Mouse (Mus musculus) limb, embryonic 14.5 days (tissue): ENCODE measurements around the gene Tmem178b. TPM values are rescaled to one million over a fixed set of nuclear protein-coding genes. Genes with fewer than 3 reads are reported as not detected.

Experiments used
- ATAC-seq: fragments of 200-750 bp; cut with Nextera tagmentation; 2 replicates; pipeline ENCODE4 v1.8.0; 2017; ENCODE audit warnings: low read depth, moderate number of reproducible peaks, moderate TSS enrichment; ENCODE audit not compliant: low FRiP score
- DNase-seq: peaks from one replicate; pipeline ENCODE4 v3.0.0-alpha.2; 2015; ENCODE audit warnings: low spot score
- H3K27ac ChIP-seq: fragments of 300-500 bp; sonication (generic); replicated peaks from 2 replicates; pipeline ENCODE4 v1.5.1; 2014; ENCODE audit warnings: low read depth, mild to moderate bottlenecking, low read length, moderate library complexity, mixed read lengths
- H3K27me3 ChIP-seq: fragments of 300-500 bp; sonication (generic); 2 replicates; pipeline ENCODE4 v1.6.1; 2014; ENCODE audit warnings: low read length, mixed read lengths; ENCODE audit not compliant: control insufficient read depth, insufficient read depth
- H3K36me3 ChIP-seq: fragments of 300-500 bp; sonication (generic); 2 replicates; pipeline ENCODE4 v1.6.1; 2014; ENCODE audit warnings: mild to moderate bottlenecking, low read length, moderate library complexity, mixed read lengths; ENCODE audit not compliant: control insufficient read depth, insufficient read depth
- H3K4me1 ChIP-seq: fragments of 300-500 bp; sonication (generic); 2 replicates; pipeline ENCODE4 v1.6.1; 2014; ENCODE audit warnings: antibody characterized with exemption, low read length, mixed read lengths; ENCODE audit not compliant: control insufficient read depth, insufficient read depth
- H3K4me2 ChIP-seq: fragments of 300-500 bp; sonication (generic); replicated peaks from 2 replicates; pipeline ENCODE4 v1.6.1; 2014; ENCODE audit warnings: low read depth, mild to moderate bottlenecking, low read length, moderate library complexity; ENCODE audit not compliant: severe bottlenecking
- H3K4me3 ChIP-seq: fragments of 300-500 bp; sonication (generic); replicated peaks from 2 replicates; pipeline ENCODE4 v1.5.1; 2014; ENCODE audit warnings: low read length
- H3K9ac ChIP-seq: fragments of 300-500 bp; sonication (generic); 2 replicates; pipeline ENCODE4 v1.6.1; 2014; ENCODE audit warnings: mild to moderate bottlenecking, low read depth, low read length, moderate library complexity; ENCODE audit not compliant: severe bottlenecking
- H3K9me3 ChIP-seq: fragments of 300-500 bp; sonication (generic); 2 replicates; pipeline ENCODE4 v1.6.1; 2016; ENCODE audit warnings: low read length; ENCODE audit not compliant: control insufficient read depth
- POLR2A ChIP-seq: fragments of 200-500 bp; IDR thresholded peaks from 2 replicates; pipeline ENCODE4 v1.8.0; 2012; ENCODE audit warnings: inconsistent platforms, mild to moderate bottlenecking, moderate library complexity, borderline replicate concordance; ENCODE audit not compliant: insufficient read depth, insufficient read length; ENCODE audit errors: extremely low read depth
- WGBS: fragments of 180-500 bp; shearing (Covaris S2); extraction: QIAGEN DNeasy Blood & Tissue Kit; methylation state at CpG from one replicate; pipeline ENCODE4 v1.1.7; 2014; 5-methylcytosine and 5-hydroxymethylcytosine counted together
- polyA plus RNA-seq, 2 experiments: library from polyadenylated mRNA; depleted of rRNA in 1 of 2; stranded (reverse) in 1 of 2; unstranded in 1 of 2; fragments of >200 nt; fragmentation: Nextera tagmentation in 1 of 2; extraction: Ambion mirVana in 1 of 2; gene quantifications; 2 replicates each; pipeline versions ENCODE4 v1.2.1 to v1.2.3; 2012 to 2014

Gene Tmem178b
- polyA plus RNA-seq, 2 experiments, result 1.2 to 2.3 TPM

GRCm38 (mm10) chr6:40015185-40015584 lies 142.1 kb downstream of the Tmem178b start:
- no peak overlapping the region for H3K27ac ChIP-seq
- no peak overlapping the region for H3K4me2 ChIP-seq
- TF ChIP-seq POLR2A, result no peak
- no peaks in the 10 kb centered on the region for H3K36me3 ChIP-seq
- no peak overlapping the region for H3K4me3 ChIP-seq
- DNase-seq (no peak), ATAC-seq (no peak)
- H3K9me3 ChIP-seq, result no peaks in the 10 kb centered on the region
- H3K4me1 ChIP-seq, result no peaks in the 10 kb centered on the region
- no peaks in the 10 kb centered on the region for H3K27me3 ChIP-seq
- WGBS, result 61% methylated on average over 4 of the region's 4 CpGs
- no peak overlapping the region for H3K9ac ChIP-seq

GRCm38 (mm10) chr6:40015711-40016460 lies 142.8 kb downstream of the Tmem178b start:
- Histone ChIP-seq H3K4me3 (no peak overlapping the region), H3K27me3 (no peaks in the 10 kb centered on the region), H3K9ac (no peak overlapping the region), H3K36me3 (no peaks in the 10 kb centered on the region), H3K9me3 (no peaks in the 10 kb centered on the region), H3K4me1 (no peaks in the 10 kb centered on the region), H3K27ac (no peak overlapping the region), H3K4me2 (no peak overlapping the region)
- ATAC-seq (no peak), DNase-seq (no peak)
- TF ChIP-seq POLR2A, result no peak
- WGBS, result 64% methylated on average over 7 of the region's 7 CpGs

- no peaks in the 10 kb centered on the region for H3K27me3 ChIP-seq
- ATAC-seq (no peak), DNase-seq (no peak)
- H3K27ac ChIP-seq, result no peak overlapping the region
- TF ChIP-seq POLR2A, result no peak
- H3K4me2 ChIP-seq, result no peak overlapping the region
- H3K4me3 ChIP-seq, result no peak overlapping the region
- no peaks in the 10 kb centered on the region for H3K4me1 ChIP-seq
- H3K9me3 ChIP-seq, result no peaks in the 10 kb centered on the region
- no peak overlapping the region for H3K9ac ChIP-seq
- H3K36me3 ChIP-seq, result no peaks in the 10 kb centered on the region
- 38% methylated on average over 4 of the region's 4 CpGs for WGBS
Observed at GRCm38 (mm10) chr6:40019396-40019795, 146.3 kb downstream of the Tmem178b start.

GRCm38 (mm10) chr6:40023592-40024335 lies 150.7 kb downstream of the Tmem178b start:
- no peaks in the 10 kb centered on the region for H3K9me3 ChIP-seq

GRCm38 (mm10) chr6:40024336-40024934 lies 151.4 kb downstream of the Tmem178b start:
- H3K4me1 ChIP-seq, result no peaks in the 10 kb centered on the region
- H3K27me3 ChIP-seq, result no peaks in the 10 kb centered on the region
- DNase-seq (no peak), ATAC-seq (no peak)
- 65% methylated on average over 5 of the region's 5 CpGs for WGBS
- no peaks in the 10 kb centered on the region for H3K36me3 ChIP-seq
- TF ChIP-seq POLR2A, result no peak
- H3K27ac ChIP-seq, result no peak overlapping the region
- H3K9me3 ChIP-seq, result no peaks in the 10 kb centered on the region
- H3K4me3 ChIP-seq, result no peak overlapping the region
- no peak overlapping the region for H3K9ac ChIP-seq
- H3K4me2 ChIP-seq, result no peak overlapping the region

More at GRCm38 (mm10) chr6:40023592-40024335, 150.7 kb downstream of the Tmem178b start:
- Histone ChIP-seq H3K4me2 (no peak overlapping the region), H3K27me3 (no peaks in the 10 kb centered on the region), H3K4me1 (no peaks in the 10 kb centered on the region), H3K9ac (no peak overlapping the region), H3K27ac (no peak overlapping the region), H3K36me3 (no peaks in the 10 kb centered on the region), H3K4me3 (no peak overlapping the region)
- WGBS, result 84% methylated on average over 4 of the region's 4 CpGs
- no peak for DNase-seq
- no peak for ATAC-seq
- TF ChIP-seq POLR2A, result no peak
